Mouse (Mus musculus) 416B (cell line): ENCODE results near the gene Veph1.

Experiments
- DNase-seq: peaks from one replicate; pipeline ENCODE4 v3.0.0; 2011; ENCODE audit warnings: low read depth

Gene Veph1

DNA sequence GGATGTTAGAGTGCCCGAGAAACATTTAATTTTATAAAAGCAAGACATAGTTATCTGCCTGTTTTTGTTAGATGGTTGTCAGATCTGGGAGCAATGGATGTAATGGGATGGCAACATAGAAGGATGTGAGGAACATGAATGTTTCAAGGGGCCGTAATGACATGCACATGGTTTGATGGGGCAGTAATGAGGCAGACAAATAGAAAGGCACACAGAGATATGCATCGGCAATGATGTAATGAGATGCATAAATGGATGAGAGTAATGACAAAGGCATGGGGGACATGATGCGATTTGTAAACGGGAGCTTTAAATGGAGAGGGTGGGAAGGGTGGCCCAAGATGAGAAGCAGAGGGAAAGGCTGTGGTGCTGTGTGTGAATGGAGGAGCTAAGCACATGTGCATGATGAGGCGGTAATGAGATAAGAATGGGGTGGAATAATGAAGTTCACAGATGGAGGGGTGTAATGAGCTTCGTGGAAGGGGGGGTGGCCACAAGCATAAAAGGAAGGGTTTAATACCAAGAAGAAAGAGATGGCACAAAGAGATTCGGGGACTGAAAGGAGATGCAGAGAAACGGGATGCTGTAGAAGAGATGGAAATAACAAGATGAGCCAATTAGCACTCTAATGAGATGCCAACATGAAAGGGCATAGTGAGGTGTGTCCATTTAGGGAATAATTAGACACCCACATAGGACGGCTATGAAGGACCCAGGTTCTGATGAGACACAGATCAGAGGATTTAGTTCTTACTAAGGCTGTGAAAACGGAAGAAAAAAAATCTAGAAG lies 194.6 kb downstream of the Veph1 start:
- no peak for DNase-seq

- DNase-seq, result no peak
These were observed 195.6 kb downstream of the Veph1 start for GRCm38 (mm10) chr3:66101074-66101473.

GRCm38 (mm10) chr3:66091746-66092145 lies 204.9 kb downstream of the Veph1 start:
- no peak for DNase-seq

GRCm38 (mm10) chr3:66087608-66088007 lies 209.0 kb downstream of the Veph1 start:
- DNase-seq, result no peak

- DNase-seq, result no peak
These were observed 212.8 kb downstream of the Veph1 start for GRCm38 (mm10) chr3:66083856-66084255.

GRCm38 (mm10) chr3:66083407-66083806 lies 213.2 kb downstream of the Veph1 start:
- no peak for DNase-seq

- DNase-seq, result no peak
These were observed 213.7 kb downstream of the Veph1 start for GRCm38 (mm10) chr3:66082975-66083374.

DNA sequence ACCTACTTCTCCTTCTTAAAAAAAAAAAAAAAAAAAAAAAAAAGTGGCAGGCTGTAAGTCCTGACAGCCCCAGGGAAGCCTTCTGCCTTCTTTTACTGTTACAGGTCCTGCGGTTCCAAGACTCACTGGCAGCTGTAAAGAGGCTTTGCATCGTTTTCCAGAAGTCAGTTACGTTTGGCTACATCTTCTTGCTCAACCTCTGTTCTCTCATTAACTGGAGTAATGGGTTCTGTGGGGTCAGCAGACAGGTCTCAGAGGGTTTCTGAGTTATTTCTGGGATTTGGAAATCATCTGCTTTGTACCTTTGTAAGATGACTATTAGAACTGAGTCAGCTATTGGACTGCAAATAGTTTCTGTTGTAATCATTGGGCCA lies 215.3 kb downstream of the Veph1 start:
- peak; percentile 2 for DNase-seq

- DNase-seq, result no peak
These were observed 215.8 kb downstream of the Veph1 start for GRCm38 (mm10) chr3:66080631-66081362.

DNA sequence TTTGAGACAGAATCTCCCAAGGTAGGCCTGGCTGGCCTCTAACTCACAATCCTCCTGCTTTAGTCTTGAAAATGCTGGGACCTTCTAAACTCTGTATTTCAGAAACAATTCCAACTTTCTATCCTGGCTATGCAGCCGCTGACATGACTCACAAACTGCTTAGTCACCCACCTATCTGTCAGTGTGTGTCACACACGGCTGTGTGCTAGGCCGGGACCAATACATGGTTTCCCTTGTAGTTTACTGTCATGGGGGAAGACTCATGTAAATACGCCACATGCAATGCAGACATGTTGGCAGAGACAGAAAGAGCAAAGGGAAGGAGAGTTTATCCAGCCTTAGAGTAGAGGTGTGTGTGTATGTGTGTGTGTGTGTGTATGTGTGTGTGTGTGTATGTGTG lies 216.8 kb downstream of the Veph1 start:
- peak; percentile 18 for DNase-seq

- no peak for DNase-seq
These were observed 217.6 kb downstream of the Veph1 start for GRCm38 (mm10) chr3:66078898-66079537.

DNA sequence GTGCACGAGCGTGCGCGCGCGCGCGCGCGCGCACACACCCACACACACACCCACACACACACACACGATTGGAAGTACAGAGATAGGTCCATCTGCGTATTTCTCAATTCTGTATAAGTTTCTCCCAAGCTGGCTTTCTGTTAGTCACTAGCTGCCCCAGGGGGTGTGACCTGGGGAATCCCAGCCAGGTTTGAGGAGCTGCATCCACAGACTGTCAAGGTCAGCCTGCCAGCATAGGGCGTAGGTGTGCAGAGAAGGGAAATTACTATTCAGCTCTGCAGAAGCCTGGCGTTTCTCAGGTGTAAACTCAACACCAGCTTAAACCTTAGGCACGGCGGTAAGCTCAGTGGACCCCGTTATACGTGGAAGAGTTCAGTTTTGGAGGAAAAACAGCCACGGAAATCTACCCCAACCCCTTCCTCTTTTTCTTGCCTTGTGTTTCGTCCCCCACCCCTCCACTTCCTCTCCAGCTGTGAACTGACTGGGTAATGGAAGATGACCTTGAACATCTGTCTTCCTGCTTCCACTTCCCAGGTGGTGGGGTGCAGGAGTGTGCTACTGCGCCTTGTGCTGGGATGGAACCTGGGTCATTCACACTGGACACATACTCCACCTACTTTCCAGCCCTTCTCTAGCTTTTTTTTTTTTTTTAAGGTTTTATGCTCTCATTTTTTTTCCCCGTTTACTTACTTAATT lies 218.5 kb downstream of the Veph1 start:
- no peak for DNase-seq

- DNase-seq, result no peak
These were observed 226.4 kb downstream of the Veph1 start for GRCm38 (mm10) chr3:66070274-66070673.

DNA sequence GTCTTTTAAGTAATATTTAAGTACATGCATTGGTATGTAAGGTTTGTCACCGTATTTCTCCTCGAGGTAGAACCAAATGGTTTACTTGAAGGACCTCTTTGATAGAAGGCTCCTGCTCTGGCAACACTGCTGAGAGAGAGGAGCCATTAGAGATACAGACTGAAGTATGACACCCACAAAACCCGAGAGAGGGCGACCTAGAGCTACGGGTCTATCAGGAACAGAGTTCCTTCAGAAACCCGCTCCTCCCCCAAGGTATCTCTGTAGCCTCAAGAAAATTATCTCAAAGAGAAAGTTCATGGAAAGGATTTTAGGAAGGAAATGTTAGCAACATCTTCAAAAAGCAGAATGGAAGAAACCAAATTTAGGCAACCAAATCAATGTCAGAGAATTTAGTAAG lies 232.8 kb downstream of the Veph1 start:
- peak; percentile 9 for DNase-seq

DNA sequence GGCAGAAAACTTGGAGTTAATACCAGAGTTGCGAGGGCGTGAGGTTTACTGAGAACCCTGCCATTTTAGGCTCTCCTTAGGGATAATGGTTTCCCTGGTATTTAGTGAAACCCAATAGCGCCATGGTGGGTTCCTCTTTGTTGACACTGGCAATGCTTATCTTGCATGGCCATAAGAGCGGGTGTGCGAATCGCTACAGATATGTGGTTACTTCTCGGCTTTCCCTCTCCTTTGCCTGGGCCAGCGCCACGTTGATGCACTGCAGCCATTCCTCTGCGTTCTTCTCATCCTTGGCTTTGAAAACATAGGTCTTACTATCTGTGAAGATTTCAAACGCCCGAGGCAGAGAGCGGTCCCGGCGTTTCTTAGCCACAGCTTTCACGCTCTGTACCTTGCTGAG lies 239.7 kb downstream of the Veph1 start:
- no peak for DNase-seq

DNA sequence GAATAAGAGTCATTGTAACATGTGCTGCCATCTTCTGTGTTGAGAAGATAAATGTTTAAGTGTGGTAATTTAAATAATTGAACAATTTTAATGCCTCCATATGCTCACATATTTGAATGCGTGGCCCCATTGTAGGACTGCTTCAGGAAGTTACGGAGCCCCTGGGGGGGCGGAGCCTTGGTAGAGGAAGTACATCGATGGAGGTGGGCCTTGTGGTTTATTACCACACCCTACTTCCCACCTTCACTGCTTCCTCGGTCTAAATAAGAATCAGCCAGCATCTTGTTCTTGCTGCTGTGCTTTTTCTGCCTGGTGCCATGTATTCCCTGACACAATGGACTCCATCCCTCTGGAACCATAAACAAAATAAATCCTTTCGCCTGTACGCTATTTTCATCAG lies 241.0 kb downstream of the Veph1 start:
- peak; percentile 22 for DNase-seq

- DNase-seq, result no peak
These were observed 246.3 kb downstream of the Veph1 start for GRCm38 (mm10) chr3:66050092-66050886.

GRCm38 (mm10) chr3:66040857-66041494 lies 255.7 kb downstream of the Veph1 start:
- DNase-seq, result no peak

DNA sequence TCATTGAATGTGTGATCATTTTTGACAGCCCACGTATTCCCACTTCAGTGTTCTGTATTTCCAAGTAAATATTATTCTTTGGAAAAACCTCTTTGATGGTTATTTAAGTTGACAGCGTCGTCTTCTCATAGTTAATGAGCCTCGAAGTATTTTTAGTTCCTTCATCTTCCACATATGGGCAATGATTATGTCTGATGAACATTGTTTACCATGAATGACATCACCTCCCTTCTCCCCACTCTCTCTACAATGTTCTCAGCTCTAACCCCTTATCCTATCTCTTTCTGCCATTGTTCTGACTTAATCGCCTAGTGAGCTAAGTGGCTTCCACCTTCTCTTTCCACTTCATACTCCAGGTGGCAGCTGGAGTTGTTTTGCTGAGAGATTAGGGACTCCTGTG lies 261.4 kb downstream of the Veph1 start:
- DNase-seq, result no peak

- no peak for DNase-seq
These were observed 263.3 kb downstream of the Veph1 start for GRCm38 (mm10) chr3:66033346-66033745.

GRCm38 (mm10) chr3:66025454-66025853 lies 271.2 kb downstream of the Veph1 start:
- DNase-seq, result no peak
